Mouse (Mus musculus): ENCODE results near the gene Syt17. TPM values are rescaled to one million over a fixed set of nuclear protein-coding genes. Genes with fewer than 3 reads are reported as not detected.

The Syt17 gene
- 1.5 TPM in 2 replicates for polyA plus RNA-seq (2012; rRNA removed; ENCODE audit: low replicate concordance)

DNA sequence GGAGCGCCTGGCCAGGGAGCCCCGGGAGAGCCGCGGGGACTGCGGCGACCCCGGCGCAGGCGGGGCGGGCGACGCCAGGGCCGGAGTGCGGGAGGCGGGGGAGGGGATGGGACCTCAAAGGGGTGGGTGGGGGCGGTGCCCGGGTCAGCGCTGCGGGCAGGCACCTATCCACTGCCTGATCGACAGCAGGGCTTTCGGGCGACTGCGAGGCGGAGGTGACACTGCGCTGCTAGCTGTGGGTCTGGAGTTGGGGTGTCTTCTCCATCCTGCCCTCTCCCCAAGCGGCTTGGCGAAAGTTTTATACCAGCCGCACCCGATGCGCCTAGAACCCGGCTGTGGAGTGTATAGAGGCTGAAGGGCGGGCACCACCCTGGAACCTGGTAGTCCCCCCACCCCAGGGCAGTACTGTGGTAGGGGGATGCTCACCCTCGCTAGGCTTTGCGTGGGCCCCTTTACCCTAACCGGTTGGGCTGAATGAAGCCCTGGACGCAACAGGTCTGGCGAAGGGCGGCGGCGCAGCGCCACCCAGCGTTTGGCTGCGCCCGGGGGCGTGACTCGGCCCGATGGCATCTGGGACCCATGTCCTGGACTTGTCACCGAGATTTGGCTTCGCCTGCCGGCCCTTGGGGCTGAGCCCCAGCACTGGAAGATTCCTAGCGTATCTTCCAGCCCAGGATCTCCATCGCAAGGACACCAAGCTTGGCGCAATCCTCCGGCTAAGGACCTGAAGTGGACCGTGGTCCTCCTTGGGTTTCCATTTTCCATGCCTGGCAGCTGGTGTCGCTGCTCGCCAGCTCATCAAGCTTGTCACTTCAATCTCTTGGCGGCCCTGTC is at the start of gene Syt17:
Gene Syt17 (minus strand): TSS at position 89 of the 834 bp plus-strand sequence.

DNA sequence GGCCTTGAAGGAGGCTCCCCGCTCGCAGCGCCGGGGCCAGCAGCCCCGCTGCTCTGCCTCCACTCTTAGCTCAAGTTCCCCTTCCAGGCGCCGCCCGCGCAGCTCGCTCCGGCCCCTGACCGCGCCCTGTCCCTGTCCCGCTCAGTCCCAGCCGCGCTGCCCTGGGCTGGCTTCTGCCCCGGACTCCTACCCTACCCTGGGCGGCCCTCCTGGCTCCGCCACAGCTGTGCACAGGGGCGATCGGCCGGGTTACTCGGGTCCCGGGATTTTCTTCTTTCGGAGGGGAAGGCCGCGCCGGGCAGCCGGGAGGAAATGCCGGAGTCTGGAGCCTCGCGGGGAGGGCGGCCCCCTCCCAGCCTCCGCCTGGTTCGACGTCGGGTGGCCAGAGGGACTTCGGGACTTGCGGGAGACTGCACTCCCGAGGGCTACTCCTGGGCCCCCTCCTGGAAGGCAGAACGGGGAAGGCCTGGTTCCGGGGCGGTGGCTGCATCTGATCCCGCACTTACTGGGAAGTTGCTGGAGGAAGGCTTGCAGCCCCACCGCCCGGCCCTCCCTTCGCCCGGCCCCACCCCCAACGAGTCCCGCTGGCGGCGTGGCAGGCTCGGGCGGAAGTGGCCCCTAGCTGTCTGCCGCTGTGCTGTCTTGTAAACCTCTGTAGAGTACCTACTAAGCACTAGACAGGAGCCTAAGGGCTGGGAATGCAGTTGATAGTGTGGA is 43.6 kb upstream of the Syt17 start, which contains the start of gene Itpripl2:
Gene Itpripl2 (minus strand): TSS at position 545 of the 717 bp plus-strand sequence.

Other genes starting within 250 kb of the Syt17 start
- 8.4 and 11.5 TPM in 2 replicates for gene Smg1, start 204.6 kb downstream of the Syt17 start, polyA plus RNA-seq (2012; rRNA removed; ENCODE audit: low replicate concordance)
- 10.1 and 15.4 TPM in 2 replicates for gene Itpripl2, start 43.8 kb upstream of the Syt17 start, polyA plus RNA-seq (2012; rRNA removed; ENCODE audit: low replicate concordance)
- 37.3 and 48.8 TPM in 2 replicates for gene Coq7, start 85.1 kb upstream of the Syt17 start, polyA plus RNA-seq (2012; rRNA removed; ENCODE audit: low replicate concordance)
- 2.2 and 2.6 TPM in 2 replicates for gene Tmc7, start 136.5 kb upstream of the Syt17 start, polyA plus RNA-seq (2012; rRNA removed; ENCODE audit: low replicate concordance)
- gene Tmc5, start 149.1 kb upstream of the Syt17 start, polyA plus RNA-seq (2012; rRNA removed; ENCODE audit: low replicate concordance) = 23.8 and 25.0 TPM in 2 replicates

Data from duodenum, adult 2 months (tissue).